Mouse (Mus musculus) spleen, postnatal 36 days (tissue): Measurements from ENCODE around the gene Rps6ka4.

ENCODE experiments used
- DNase-seq, 2 experiments: peaks; one replicate each; pipeline ENCODE4 v3.0.0; 2022; ENCODE audit warnings: low spot score in 2 of 2, mixed read lengths in 1 of 2

Gene Rps6ka4

DNA sequence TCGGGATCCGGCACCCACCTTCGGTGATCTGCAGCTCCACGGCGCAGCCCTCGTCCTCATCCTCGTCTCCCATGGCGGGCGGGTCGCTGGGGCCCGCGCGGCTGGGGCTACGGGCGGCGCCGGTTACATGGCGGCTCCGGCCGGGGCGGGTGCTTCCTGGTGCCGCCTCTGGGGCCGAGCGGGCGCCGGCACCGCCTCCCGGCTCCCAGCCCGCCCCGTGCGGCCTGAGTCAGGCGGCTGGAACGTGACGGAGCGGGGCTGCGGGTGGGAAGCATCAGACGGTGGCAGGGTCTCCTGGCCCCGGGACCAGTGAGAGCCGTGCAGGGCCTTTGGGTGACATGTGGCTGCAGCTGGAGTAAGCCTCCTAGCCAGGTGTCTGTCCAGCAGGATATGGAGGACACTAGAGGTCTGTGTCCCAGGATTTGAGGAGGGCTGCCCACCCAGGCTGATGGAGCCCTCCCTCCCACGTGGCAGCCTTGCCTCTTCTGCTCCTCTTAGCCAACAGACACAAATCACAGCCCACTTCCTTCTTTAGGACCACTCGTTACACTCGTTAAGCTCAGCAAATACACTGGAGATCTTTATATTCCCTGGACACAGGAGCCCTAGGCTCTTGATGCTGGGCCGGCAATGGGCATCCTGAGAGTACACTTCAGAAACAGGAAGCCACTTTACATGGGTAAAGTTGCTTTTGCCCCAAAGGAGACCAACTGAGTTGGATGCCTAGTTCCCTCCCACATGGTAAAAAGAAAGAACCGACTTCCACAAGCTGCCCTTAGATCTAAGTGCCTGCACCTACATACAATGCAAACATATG, at the start of gene Rps6ka4:
Gene Rps6ka4, minus strand, starts transcription at position 162 of the 817 bp plus-strand sequence.
- peak; percentile 55 to 66 for DNase-seq

DNA sequence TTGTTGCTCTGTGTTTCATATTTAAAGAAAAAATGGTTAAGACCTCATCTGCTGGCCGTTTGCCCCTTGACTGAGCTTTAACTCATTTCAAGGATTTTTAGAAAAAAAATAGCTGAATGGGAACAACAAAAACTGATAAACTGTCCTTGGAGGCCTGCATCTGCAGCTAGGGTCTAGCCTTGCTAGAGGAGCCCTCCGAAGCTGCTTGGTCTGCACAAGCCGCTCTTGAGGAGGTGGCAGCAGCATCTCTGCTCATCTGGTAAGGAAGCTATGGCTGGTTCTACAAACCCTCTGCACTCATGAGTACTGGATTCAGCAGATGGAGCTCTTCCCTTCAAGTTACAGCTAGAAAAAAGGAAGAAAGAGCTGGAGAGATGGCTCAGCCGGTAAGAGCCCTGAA, 37.5 kb upstream of the Rps6ka4 start:
- DNase-seq = no peak

DNA sequence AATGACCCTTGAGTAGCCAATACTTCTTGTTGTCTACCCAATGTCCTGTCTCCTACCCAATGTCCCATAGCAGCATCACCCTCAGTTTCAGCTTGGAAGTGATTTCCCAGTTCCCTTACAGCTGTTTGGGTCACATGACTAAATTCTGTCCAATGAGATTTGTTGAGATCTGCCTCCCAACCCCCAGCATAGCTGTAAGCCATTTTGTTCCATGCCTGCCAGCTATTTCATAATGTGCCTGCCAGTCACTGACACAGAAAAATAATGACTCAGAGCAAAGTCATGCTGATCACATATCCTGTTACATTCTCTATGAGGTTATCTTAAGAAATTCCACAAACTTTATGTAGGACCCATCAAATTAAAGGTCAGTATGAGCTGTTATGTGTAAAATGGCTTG, 36.4 kb upstream of the Rps6ka4 start:
- no peak for DNase-seq

DNA sequence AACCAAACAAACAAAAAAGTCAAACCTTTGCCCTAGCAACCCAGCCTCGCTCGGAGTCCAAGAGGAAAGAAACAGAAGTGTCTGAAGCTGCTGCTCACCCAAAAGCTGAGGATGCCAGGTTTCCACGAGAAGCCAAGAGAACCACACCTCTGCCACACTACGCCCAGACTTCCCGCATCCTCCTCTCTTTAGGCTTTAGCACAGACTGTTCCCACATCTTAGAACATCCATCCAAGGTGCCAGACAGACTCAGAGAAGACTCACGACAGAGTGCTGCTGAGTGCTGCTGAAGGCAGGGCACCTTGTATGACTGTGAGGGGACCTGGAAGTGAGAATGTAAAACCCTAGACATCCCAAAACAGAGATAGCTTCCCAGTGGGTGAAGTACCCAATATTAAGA, 35.4 kb upstream of the Rps6ka4 start:
- no peak for DNase-seq

DNA sequence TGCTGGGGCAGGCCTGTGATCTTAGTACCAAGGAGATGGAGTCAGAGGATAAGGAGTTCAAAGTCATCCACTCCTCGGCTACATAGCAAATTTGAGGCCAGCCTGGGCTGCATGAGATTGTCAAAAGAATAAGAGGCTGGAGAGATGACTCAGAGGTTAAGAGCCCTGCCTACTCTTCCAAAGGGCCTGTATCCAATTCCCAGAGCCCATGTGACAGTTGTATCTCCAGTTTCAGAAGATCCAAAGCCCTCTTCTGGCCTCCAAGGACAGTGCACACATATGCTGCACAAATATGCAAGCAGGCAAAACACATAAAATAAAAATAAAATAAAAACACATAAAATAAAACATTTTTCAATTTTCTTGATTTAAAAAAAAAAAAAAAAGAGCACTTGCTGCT, 33.8 kb upstream of the Rps6ka4 start:
- DNase-seq = no peak

DNA sequence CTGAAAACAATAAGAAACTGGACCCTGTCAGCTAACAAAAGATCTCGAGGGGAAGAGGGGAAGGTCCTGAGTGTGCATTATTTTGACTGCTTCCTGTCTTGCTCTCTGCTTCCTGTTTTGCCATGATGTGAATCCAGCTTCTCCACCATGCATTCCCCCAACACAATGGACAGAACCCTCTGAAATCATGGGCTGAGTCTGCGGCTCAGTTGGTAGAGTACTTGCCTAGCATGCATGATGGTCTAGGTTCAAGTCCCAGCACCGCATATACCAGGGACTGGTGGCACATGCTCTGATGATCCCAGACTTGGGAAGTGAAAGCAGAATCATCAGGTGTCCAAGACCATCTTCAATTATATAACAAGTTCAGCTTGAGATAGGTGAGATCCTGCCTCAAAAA, 32.3 kb upstream of the Rps6ka4 start:
- DNase-seq = no peak

DNA sequence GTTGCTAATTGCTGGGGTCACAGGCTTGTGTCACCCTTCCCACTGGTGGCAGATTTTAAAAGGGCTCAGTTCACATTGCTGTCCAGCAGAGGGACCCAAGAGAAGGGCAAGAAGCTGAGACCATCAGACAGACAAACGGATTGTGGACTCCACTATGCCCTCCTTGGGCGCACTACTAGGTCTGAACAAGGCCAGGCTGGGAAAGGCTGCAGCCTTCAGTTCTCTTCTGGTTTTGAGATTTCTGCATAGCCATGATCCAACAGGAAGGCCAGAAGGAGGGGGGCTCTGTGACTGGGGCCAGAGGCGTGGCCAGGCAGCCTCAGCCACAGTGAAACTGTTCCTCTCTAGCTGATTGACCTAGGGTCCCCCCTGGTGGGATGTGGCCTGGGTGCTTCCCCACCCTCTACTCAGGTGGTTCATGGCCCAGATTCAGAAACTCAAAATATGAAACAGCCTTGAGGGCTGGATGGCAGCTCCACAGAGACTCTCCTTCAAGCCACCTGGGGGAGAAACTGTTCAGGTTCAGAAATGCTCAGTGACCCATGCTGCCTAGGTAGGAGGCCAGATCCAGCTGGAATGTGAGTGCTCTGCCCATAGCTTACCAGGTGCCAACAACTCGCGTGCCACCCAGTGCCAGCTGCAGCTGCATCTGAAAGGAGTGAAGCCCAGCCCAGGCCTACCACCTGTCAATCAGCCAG, 31.3 kb upstream of the Rps6ka4 start:
- peak; percentile 49 to 59 for DNase-seq

DNA sequence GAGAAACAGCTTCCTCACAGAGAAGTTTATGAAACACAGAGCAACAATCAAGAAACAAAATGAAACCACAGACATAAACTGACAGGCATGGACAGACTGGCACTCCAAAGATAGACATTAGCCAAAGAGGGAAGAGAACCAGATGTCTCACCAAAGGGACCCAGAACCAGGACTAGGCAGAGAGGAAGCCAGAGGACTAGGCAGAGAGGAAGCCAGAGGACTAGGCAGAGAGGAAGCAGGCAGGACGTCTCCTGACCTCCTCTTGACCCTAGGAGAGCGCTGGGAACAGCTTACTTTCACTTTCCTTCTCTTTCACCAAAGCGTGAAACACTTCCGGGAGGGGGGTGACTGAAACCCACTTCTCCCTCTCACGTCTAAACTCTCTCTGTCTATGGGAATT, 28.9 kb upstream of the Rps6ka4 start:
- DNase-seq = peak; percentile 67 to 73

DNA sequence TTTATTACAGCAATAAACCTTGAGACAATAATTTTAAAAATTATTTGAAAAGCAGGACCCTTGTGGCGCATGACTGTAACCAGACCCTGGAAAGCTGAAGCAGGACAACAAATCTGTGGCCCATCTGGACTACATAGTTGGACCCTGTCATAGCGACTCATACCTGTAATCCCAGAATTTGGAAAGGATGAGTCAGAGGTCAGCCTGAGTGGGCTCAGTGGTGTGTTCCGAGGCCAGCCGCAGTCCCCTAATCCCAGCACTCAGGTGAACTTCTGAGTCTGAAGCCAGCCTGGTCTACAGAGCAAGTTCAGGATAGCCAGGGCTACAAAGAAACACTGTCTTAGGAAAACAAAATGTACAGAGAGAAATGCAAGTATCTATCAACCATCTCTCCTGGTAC, 21.0 kb upstream of the Rps6ka4 start:
- no peak for DNase-seq

DNA sequence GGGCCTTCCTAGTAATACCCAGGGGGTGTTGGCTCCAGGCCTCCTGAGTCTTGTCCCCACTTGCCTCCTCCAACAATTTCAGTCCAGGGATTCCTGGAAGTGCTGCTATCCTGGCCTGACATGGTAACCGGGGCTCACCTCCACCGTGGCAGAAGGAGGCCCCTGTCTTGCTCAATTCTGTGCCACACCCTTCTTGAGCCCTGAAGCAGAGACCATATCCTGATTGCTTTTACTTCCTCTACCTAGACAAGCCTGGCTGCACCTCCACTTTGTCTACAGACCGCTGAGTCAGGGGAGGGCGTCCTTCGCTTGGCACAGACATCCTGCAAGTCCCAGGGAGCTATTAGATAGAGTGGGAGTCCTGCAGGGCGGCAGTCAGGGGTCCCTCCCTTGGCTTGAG, 20.3 kb upstream of the Rps6ka4 start:
- DNase-seq = peak; percentile 83

DNA sequence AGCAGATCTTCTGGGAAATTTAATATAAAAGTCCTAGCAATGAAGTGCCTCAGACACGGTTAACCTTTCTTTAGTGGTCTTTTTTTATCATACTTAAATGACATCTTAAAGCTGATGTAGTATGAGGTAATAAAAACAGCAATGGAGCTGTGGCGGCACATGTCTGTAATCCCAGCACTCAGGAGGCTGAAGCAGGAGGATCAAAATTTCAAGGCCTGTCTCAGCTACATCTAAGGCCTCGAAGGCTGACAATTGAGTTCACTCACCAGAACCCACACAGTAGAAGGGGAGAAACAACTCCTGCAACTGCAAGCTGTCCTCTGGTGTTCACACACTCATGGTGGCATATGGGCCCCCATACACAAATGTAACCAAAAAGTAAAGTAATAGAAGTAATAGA, 19.5 kb upstream of the Rps6ka4 start:
- no peak for DNase-seq

DNA sequence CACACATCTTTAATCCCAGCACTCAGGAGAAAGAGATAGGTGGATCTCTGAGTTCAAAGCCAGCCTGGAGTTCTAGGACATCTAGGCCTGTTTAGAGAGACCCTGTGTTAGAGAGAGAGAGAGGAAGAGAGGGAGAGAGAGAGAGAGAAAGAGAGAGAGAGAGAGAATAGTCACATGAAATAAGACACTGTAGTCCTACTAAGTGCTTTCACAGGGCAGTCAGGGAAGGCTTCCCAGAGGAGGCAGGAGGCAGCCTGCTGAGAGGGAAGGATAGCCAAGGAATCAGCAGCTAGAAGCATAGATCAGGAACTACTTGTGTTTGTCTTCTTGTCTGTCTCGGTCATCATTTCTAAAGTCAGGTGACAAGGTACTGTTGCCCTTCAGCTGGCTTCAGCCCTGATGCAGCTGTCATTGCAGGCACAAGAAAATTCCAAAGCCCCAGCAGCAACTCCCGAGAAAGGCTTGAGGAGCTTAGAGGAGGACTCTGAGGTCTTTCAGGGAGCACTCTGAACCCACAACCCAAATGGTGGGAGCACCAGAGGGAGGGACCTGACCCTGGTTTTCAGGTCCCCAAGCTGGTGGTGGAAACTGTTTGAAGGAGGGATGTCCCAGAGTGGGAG, 18.7 kb upstream of the Rps6ka4 start:
- no peak for DNase-seq

DNA sequence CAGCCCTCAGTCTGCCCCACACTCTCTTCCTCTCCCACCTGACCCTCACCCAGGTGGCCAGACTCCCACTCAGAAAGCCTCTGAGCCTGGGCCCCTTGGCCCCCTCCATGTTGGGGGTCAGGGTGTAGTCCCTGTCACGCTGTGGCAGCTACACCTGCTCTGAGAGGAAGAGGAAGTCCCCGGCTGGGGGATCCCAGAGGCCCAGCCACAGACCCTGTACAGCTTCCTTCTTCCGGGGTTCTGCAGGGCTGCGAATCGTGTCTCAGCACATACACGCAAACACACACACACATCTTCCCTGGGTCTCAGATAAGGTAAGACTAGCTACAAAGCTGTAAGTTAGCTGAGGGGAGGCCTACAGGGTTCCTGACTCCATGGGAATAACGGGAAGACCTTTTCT, 17.6 kb upstream of the Rps6ka4 start, which contains the start of gene Ccdc88b:
Gene Ccdc88b, minus strand, starts transcription at position 181 of the 400 bp plus-strand sequence.
- peak; percentile 95 to 96 for DNase-seq

DNA sequence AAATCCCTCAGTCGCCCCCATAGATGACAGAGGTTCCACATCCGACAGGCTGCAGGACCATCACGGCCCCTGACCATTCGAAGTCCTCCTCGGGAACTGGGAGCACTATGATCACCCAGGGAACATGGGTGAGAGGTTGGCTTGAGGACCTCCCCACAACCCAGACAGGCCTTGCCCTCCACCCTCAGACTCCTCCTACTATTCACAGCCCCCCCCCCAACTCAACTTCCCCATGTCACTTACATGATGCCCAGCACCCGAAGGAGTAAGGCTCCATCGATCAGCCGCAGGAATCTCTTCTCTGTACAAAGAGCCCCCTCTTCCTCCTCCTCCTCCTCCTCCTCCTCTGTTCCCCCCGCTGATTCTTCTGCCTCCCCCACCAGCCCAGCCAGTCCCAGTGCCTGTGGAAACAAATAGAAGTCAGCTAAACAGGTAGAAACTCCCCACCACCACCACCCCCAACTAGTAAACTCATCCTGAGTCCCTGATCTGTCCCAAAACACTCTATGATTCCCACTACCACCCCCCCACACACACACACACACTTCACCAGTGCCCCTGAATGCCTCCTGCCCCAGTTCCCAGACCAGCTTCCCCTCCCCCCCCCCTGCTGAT, 17.1 kb upstream of the Rps6ka4 start:
- DNase-seq = no peak

DNA sequence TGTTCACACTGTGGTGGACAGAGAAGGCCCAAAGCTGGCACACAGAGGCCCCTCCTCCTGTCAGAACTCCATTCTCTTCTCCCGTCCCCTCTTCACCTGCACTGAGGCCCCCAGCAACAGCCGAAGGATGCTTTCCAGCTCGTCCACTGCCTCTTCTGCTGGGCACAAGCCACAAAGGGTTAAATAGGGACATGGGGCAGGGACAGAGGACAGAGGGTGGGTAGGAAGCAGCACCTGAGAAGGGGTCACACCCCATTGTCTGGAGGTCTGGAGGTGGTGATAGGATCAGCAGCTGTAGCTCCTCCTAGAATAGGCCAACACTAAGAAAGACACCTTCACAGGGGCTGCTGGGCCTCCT, 16.5 kb upstream of the Rps6ka4 start:
- DNase-seq = no peak

DNA sequence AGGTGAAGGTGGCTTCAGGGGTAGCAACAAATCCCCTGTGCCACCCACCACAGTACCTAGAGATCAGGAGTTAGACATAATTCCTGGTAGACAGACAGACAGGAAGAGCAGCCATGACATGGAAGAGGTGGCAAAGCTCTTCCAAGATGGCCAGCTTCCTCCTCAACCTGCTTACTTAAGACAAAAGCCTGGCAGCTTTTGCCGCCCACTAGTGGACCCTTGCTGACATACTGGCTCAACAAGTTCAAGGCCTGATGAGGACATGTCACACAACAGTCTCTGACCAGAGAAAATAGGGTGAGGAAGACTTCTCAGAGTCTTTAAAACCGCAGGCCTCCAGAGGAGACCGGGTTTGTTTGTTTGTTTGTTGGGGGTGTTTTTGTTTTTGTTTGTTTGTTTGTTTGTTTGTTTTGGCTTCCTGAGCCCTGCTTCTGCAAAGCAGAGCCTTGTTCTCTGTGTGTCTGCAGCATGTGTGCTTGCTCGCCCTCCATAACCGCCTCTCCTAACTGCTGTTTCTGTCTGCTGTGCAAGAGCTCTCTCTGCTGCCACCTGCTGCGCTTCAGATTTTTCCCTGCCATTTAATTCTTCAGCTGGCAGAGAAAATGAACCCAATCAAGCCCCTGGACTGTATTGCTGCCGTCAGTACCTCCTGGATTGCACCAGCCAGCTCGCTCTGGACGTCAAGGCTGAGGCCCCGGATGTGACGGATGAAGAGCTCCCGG, 16.0 kb upstream of the Rps6ka4 start:
- peak; percentile 69 to 71 for DNase-seq

DNA sequence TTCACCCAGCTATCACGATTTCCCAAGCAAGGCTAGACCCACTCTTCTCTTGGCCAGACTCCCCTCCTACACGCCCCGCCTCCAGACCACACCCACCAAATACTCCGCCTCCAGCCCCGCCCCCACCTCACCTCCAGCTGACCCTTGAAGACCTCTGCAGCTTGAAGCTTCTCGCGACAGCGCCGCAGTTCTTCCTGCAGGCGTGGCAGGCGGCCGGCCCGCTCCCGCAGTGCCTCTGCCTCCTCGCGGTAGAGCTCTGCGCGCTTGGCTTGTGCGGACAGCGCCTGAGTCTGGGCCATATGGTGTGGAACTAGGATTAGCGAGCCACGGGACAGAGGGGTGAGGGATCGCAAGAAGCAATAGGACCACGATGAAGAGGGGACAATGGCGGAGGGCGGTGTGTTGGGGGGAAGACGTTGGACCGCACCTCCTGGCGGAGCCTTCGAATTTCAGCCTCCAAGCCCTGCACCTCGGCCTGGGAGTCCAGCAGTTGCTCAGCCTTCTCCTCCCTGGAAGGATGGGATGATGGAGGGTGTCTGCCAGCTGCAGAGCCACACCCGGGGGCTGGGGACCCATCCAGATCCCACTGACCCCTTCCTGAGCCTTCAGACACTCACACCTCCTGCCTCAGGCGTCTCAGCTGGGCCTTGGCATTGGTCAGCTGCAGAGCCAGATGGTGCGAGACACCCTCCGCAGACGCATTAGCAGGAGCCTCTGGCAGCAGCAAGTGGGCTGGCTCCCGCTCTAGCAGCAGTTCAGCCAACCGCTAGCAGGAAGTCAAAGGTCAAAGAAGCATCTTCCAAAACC, 15.0 kb upstream of the Rps6ka4 start:
- DNase-seq = no peak

DNA sequence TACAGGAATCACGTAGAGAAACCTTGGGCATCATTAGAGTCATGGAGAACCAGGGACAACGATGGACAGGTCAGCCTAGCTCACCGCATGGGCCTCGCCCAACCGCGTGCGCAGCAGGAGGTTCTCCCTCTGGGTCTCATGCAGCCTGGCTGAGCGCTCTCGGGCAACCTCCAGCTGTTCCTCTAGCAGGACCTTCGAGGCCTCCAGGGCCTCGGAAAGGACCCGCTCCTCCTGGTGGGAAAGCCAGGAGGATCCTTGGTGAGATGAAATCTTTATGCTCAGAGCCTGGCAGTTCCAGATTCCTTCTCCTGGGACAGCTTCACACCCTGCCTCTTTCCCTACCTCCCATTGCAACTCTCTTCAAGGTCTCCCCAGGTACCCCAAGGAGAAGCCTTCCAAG, 14.2 kb upstream of the Rps6ka4 start:
- no peak for DNase-seq

DNA sequence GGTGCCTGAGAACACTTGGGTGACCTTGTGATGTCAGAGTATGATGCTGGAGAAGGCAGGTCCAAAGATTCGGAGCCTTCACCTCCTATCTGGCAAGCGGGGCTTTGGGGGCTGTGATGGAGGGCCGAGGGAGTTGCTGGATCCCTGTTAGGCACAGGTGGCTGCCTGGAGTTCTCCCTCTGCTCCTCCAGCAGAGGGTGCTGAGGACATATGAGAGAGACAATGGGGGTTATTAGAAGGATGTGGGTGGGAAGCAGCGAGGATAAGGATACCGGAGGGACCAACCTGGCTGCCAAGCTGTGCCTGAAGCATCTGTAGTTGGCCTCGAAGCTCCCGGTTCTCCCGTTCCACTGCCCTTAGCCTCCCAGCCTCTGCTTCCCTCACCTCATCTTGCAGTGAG, 13.5 kb upstream of the Rps6ka4 start:
- no peak for DNase-seq

DNA sequence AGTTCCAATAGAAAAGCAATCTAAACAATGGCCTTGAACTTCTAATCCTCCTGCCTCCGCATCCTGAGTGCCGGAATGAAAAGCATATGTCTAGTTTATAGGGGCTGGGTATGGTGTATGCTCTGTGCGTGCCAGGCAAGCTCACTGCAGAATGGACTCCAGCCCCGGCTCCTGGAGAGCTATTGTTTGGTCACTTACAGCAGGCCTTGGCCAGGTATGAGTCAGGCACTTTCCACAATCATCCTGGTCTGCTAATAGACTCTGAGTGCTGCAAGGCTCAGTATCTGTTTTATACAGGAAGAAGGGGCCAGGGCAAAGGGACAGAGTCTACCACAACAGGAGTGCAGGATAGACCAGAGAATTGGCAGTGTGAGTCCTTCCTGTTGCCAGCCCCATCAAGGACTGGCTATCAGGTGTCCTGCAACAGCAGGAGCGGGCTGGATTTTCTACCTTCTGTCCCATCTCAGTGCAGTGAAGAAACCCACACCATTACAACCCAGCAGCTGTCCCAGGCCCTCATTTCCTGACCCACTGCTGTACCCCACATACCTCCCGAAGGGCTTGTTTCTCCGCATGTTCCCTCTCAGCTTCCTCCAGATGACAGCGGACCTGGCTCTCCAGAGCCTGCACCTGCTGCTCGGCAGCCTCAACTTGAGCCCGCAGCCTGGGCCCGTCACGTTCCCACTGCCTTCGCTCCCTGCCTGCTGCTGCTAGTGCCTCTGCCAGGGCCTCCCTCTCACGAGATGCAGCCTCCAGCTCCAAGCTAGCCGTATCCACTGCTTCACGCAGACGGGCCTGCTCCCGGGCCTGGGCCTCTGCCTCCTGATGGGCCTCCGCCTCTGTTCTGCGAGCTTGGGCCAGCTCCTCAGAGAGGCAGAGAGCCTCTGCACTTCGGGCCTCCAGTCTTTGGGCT, 12.2 kb upstream of the Rps6ka4 start:
- no peak for DNase-seq
